Mouse (Mus musculus) ovary, postnatal 36 days (tissue): ENCODE measurements around the gene P4hb.
"Not testable (repeated sequence)": the region's sequence is repeated elsewhere in the genome, so short reads cannot be mapped to it uniquely, and the experiment has no call there.

Experiments used
- DNase-seq: peaks from one replicate; pipeline ENCODE4 v3.0.0; 2022; ENCODE audit warnings: low spot score, mixed read lengths

Gene P4hb

DNA sequence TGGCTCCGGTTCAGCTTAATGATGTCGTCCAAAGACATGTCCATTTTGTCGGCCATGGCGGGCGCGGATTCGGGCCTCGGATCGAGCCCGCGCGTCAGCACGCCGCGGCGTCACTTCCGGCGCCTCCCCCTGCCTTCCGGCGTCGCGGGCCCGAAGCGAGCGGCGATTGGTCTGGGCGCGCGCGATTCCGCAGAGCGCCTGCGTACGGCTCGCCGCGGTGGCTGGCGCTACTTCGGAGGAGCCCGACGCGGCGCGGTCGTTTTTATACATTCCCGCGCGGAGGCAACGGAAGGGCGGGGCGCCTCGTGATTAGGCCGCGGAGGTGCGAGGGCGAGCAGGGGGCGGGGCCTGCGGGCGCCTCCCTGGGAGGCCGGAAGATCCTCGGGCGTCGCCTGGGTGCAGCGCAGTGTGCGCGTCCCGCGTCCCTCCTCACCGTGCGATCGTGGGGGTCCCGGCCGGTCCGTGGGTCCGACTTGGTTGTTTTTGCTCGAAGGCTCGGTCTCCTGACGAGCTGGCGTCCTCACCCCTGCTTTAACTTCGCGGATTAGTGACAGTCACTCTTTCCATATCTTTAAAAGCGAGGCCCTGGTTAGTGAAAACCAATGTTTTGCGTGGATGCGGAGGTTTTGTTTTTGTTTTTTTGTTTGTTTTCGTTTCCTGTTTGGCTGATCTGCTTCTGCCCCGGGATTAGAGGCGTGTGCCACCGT lies 25.4 kb upstream of the P4hb start, which contains the start of the genes Alyref and Anapc11:
Alyref (minus strand) TSS at position 83 of the 707 bp plus-strand sequence.
Anapc11 (plus strand) TSS at position 139 of the 707 bp plus-strand sequence.
- DNase-seq = peak; percentile 94

DNA sequence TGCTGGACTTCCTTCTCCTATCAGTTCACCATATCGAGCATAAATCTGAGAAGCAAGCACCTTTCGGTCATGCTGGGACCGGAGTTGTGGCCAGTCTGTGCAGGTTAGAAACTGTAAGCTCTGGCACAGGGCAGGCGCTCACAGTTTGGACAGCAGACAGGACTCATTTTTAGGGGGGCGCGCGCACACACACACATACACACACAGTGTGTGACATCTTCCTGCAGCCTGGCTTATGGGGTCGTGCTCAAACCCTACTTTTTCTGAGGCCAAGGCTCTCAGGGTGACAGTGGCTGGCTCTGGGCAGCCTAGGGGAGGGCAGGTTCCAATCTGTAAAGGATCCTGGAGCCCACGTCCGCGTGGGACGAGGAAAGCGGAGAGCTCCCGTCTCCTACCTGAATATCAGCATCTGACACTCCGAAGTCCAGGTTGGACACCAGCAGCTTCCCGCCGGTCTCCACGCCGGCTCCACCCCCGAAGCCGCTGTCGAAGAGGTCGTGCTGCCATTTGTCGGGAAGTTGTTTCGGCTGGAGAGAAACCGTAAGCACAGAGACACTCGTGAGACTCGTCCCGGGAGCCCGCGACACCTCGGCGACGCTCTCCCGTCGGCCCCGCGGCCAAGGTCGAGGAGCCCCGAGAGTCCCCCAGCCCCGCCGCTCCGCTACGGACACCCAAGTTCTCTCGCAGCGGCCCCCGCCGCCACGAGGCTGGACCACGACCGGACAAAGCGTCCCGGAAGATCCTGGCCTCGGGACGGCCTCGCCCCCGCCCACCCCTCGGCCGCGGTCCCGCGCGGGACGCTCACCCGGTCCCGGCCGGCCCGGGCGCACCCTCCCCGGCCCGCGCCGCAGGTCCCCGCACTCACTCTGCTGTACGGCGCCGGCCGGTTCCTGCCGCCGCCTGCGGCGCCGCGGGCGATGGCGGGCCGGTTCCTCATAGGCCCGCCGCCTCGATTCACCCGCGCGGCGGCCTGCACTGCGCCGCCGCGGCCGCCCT lies 24.5 kb upstream of the P4hb start:
- peak; percentile 46 for DNase-seq

DNA sequence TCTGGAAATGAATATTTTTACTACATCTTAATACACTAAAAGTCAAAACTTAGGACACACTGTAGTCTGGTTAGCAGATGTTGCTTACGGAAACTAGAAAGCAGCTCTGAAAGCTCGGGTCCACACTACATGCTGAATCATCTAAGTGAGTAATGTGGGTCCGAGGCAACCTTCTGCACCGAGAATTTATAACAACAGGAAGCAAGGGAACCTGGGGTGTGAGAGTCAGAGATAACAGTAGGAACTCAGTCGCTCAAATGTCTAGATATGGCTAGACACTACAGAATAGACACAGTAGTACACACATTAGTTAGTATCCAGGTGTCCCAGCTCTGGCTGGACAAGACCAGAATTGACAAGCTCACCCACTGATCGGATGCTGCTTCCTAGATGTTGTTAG lies 15.5 kb upstream of the P4hb start:
- DNase-seq = no peak

DNA sequence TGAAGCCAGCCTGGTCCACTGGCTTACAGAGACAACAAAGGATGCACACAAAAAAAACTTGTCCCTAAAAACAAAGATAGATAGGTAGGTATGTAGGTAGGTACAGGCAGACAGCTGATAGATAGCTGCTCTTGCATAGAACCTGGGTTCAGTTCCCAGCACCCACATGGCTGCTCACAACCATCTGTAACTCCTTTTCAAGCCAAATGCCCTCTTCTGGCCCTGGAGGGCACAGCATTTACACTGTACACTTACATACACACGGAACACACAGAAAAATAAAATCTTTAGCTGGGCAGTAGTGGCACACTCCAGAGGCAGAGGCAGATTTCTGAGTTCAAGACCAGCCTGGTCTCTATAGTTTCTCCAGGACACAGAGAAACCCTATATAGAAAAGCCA lies 10.9 kb upstream of the P4hb start:
- no peak for DNase-seq

DNA sequence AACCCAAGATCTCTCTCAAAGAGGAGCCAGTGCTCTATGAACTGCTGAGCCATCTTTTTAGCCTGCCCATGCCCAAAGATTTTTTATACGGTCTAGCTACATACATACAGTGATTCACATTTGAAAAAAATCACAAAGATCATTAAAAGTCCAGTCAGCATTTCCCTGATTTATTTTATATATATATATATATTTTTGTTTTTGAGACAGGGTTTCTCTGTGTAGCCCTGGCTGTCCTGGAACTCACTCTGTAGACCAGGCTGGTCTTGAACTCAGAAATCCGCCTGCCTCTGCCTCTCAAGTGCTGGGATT lies 9.9 kb upstream of the P4hb start:
- DNase-seq = not testable (repeated sequence)

DNA sequence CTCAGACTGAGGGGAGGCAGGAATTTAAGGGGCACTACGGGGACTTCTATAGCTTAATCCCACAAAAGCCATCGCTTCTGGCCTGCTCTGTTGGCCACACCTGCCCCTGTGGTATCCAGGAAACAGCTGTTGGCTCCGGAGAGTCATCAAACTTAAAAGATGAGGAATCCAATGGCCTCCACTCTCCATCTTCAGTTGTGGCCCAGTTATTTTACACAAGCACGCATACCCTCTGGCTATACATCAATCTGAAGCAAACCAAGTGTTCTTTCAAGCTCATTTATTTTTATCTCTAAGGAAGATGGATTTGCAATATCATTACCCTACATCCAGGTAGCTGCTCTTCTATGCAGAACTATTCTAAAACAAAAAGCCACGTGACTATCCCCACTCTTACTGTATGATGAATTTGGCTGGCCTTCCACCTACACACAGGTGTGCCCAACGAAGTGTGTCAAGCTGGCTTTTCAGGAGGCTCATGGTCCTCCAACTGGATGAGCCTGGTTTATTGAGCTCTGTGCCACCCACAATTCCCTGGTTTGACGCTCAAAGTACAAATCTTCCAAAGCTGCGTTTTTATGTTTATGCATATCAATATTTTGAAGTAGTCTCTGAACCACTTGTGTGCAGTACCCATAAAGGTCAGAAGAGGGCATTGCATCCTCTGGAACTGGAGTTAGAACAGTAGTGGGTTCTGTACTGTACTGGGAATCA lies 9.4 kb upstream of the P4hb start:
- DNase-seq = no peak

DNA sequence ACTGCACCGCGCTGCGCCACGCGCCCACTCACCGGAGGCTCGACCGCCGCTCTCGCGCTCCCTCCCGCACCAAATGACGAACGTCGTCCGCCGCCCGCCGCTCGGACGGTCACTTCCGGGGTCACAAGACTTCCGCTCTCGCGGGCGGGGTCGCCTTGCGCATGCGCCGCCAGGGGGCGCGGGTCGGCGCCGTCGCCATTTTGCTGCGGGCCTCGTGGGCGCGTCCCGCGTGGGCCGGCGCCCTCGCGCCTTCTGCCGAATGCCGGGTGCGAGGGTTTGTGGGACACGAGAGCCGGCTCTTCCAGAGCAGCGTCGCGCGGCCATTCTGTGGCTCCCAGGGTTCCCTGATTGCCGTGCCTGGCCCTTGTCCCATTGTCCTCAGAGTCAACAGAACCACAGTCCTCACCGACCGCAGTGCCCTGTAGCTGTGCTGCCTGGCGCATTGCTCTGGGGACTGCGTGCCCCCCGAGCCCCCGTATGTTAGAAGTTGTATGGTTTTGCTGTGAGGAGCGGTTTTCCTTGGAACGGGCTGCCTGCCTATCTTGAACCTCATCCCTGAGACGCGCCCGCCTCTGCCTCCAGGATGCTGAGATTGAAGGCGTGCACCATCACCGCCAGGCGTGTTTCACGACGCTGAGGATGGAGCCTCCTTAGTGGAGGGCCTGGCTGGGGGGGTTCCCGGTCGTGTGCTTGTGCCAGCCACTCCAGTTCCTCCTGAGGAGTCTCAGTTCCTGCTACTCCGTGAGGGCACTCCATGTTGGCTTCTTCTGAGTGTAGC lies 8.6 kb upstream of the P4hb start, which contains the start of gene Arhgdia:
Arhgdia (minus strand) TSS at position 135 of the 778 bp plus-strand sequence.
- DNase-seq = peak; percentile 90

DNA sequence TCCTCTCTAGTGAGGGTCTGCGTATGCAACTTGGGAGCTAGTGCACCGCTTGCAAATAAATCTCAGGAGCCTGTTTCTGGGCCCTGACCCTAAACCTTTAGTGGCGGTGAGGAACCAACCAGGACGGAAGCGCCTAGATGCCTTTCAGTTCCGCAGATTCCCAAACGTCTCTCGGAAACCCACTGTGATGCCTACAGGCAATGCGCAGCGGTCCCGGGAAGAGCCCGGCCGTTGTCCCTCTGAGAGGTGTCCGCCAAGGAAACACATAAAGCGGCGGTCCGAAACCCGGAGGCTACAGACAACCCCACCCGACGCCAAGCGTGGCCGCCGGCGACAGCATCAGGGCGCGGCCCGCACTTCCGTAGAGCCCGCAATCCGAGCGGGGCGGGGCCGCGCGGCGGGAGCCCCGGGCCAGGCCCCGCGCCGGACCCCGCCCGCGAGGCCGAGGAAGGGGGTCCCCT lies 7.8 kb upstream of the P4hb start:
- peak; percentile 52 for DNase-seq

DNA sequence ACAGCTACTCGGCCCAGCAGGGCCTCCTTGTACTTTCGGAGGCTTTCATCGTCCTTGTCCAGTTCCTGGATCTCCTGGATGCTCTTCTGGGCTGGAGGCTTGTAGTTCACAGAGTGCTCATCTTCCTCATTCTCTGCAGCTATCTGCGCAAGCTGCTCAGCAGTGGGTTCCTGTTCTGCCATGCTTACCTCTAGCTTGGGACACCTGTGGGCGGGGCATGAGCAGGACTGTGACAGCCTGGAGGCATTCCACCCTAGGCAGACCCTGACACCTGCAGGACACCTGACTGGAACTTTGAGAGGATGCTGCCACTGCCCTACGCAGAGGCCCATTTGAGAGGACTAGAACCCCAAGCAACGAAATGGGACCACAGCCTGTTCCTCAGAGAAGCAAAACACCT lies 7.1 kb upstream of the P4hb start:
- no peak for DNase-seq

DNA sequence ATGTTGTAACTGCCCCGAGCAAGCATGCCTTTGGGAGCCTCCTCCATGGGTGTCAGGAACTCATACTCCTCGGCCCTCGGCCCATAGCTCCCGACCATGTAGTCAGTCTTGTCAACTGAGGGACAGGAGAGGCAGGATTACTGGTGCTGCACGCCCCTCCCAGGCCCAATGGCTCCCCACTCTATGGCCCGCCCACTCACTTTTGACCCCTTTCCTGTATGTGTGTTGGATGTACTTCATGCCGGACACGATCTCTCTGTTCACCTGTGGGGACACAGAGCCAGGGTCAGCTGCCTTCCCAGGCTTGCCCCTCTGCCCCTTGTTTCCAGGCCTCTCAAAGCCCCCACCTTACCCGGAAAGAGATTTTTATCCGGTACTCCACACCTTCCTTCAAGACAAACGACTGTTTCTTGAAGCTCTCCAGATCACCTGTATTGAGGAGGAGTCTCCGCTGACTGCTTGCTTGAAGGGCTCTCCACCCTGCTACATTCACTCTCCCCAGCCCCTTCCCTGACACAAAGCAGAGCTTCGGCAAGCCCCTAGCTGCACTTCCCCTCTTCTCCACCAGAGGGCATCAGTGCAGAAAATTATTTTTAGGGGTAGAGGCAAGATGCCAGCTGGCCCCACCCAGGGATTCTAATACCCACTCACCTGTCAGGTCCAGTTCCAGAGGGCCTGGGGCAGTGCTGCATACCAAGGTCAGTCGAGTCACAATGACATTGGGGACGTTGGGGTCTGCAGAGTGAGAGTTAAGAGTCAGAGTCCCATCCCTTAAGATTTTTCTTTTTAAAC lies 6.5 kb upstream of the P4hb start:
- peak; percentile 65 for DNase-seq

DNA sequence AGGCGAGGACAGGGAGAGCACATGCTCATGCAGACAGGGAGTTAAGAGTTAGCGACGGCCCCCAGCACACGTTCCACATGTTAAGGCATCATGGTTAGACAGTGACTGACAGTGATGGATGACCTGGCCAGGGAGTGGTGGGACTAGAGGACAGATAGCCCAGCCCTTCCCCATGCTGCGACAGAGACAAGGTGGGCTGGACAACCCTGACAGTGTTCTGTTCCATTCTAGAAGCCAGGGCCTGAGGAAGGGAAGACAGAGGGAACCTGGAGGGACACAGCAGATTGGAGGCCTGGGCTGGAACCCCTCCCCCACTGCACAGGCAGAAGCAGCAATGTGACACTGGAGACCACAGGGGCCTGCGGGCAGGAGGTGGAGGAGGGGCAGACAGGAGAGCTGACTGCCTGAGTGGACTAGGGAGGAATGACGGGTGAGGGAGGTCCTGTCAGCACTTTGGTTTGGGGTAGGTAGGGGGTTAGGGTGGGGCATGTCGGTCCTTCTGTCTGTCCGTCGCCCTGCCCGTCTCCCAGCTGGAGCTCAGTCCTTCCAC lies 5.7 kb upstream of the P4hb start:
- DNase-seq = no peak

DNA sequence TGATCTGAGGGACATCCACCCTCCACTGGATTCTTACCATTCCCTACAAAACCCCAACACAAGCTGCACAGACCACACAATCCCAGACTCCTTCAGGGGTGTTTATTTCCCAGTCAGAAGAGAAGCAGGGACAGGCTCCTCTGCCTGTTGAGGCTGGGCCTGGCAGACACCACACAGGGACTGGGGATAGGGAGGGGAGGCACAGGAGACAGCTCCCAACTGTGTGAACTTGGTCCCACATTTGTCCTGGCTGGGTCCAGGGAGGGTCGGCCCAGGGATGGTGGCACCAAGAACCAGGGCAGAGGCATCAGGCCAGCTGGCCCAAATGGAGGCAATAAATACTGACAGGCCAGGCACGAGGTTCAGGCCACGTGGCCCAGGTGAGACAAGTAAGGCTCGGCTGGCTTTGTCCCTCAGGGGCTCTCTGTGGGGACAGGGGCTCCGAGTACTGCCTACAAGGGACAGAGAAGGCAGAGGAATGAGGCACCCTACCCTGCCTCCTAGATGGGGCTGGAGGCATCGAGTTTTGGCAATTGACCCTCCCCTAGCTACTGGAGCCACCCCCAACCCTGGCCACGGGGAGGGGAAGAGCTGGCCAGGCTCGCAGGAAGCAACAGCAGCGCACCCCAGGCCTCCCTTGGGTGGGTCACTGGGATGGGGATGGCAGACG lies 5.1 kb upstream of the P4hb start:
- DNase-seq = no peak

DNA sequence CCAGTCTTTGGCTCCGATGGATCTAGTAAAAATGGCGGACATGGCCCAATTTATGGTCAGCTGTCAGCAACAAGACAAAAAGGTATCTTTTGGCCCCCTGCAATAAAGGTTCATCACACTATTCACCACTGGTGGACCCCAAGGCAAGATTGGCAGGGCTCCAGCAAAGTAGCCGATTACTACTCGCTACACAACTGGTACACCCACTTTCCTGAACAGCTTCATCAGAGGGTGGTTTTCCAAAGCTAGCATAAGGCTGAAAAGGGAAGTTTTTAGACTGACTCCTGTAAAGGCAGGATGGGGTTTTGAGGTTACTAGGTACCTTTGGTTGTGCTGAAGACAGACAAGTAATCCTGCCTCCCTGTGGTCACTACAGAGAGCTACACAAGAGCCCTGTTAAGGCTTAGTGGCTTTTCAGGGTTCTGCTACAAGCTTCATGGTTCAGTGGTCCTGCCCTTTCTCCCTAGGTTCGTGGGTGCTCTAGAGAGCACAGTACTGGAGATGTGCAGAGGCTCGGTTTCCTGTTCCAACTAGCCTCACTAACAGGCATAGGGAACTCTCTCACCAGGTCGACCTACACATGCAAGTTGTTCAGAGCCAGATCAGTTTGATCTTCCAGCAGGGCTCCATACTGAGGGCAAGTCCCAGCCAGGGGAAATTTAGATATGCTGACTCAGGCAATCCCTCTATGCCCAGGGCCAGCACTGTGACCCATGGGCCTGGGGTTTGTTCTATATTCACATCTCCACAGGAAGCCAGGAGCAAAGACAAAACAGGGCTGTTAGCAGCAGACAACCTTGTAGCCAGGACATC lies 4.4 kb upstream of the P4hb start:
- no peak for DNase-seq

DNA sequence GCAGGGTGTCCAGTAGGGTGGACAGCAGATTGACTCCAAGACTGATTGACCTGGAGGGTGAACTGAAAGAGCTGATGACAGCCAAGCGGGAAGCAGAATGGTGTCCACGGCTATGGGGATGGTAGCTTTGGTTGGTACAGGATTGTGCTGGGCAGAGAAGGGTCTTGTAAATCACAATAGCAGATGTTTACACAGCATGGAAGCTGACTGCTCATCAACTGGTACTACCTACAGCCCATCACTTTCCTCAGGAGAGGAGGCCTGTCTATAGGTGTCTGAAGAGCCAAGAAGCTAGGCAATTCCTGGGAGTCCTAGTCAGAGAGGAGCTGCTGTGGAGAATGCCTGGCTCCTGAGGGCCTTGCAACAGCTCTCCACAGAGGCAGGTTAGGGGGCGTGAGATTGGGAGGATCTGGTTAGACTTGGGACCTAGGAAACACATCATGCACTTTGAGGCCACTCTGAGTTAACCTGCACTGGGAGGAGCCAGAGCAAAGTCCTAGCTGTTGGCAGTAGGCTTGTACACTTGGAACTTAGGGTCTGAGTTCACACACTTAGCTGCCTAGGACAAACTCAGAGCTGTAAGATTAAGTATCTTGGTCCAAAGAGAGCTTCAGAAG lies 3.4 kb upstream of the P4hb start:
- no peak for DNase-seq

DNA sequence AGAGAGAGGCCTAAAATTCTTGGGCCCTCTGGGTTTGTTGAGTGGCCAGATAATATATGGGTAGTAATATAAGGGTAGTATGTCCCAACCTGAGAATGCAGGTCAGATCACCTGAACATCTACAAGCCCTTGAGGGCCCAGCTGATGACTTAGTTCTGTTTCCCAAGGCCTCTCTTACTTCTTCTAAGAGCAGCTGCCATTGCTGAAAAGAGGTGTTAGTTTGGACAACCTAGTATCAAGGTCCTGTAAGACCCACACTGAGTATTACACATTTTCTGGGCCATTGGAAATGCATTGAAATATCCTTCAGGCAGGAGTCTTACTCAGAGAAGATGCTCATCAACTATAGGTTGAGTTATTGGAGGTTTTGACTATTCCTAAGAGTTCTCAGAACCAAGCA lies 2.9 kb upstream of the P4hb start:
- no peak for DNase-seq

DNA sequence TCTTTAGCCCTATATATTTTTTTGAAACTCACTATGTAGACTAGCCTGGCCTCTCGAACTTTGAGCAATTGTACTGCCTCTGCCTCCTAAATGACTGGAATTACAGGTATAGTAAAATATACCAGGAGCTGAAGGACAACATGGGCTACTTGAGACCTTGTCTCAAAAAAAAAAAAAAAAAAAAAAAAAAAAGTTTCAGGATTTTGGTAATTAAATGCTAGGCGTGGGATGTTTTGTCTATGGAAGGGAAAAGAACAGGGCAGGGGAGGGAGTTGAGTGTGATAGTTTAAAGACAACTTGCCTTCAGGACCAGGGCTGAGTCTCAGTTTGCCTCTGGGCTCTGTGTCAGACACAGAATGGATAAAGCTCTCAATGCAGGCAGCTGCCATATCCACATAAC lies 2.0 kb upstream of the P4hb start:
- no peak for DNase-seq

DNA sequence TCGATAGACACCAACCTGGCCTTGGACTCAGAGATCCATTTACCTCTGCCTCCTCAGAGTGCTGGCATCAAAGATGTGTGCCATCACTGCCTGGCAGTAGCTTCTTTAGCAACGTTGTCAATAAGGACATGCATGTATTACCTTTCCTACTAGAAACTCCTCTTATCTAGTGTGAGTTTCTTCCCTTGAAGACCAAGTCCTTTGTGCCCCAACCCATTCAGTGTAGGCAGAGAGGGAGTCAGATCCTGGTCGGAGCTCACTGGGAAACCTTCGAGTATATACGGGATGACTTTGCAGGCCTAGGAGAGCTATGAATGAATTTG lies 1.2 kb upstream of the P4hb start:
- DNase-seq = no peak

DNA sequence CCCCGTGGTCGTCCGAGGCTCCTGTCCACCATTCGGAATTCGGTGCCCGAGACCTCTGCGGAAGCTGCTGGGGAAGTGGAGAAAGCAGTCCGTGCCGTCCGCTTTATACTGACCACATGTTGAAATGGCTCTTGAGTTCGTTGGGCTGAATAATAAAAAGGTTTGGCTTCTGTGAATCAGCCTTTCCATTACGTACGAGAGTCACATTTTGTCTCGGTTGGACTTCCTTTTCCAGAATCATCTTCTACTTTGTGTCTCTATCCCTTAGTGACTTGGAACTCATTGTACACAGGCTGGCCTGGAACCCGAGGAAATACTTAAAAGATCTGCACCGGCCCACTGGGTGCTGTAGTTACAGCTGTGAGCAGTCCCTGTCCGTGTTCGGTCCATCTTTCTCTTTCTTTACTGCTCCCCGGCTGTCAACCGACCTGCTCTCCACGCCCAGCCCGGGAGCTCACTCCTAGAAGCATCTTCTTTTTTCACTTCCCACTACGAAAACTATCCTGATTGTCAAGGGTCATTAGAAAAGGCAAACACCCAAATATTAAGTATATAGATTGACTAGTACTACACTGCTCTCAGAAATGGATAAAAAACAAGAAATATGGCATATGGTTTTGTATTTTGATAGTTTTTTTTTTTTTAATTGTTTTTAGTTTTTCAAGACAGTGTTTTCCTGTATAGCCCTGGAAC lies 678 bp upstream of the P4hb start:
- DNase-seq = no peak
